Mouse (Mus musculus) hindbrain, embryonic 10.5 days (tissue): Measurements from ENCODE around the gene Olfr1220. TPM values are rescaled to one million over a fixed set of nuclear protein-coding genes. Genes with fewer than 3 reads are reported as not detected.

ENCODE experiments used
- DNase-seq: peaks from one replicate; pipeline ENCODE4 v3.0.0-alpha.2; 2017; ENCODE audit warnings: low spot score
- H3K27ac ChIP-seq: fragments of 300-500 bp; sonication (generic); 2 replicates; pipeline ENCODE4 v1.5.1; 2016; ENCODE audit warnings: mild to moderate bottlenecking, moderate library complexity
- H3K27me3 ChIP-seq: fragments of 300-500 bp; sonication (generic); 2 replicates; pipeline ENCODE4 v1.6.1; 2016; ENCODE audit warnings: mild to moderate bottlenecking; ENCODE audit not compliant: poor library complexity, insufficient read depth, severe bottlenecking
- H3K36me3 ChIP-seq: fragments of 300-500 bp; sonication (generic); 2 replicates; pipeline ENCODE4 v1.6.1; 2016; ENCODE audit warnings: mild to moderate bottlenecking, moderate library complexity
- H3K4me1 ChIP-seq: fragments of 300-500 bp; sonication (generic); replicated peaks from 2 replicates; pipeline ENCODE4 v1.6.1; 2016; ENCODE audit warnings: mild to moderate bottlenecking
- H3K4me3 ChIP-seq: fragments of 300-500 bp; sonication (generic); 2 replicates; pipeline ENCODE4 v1.5.1; 2016; ENCODE audit warnings: mild to moderate bottlenecking, moderate library complexity
- H3K9me3 ChIP-seq: fragments of 300-500 bp; sonication (generic); 2 replicates; pipeline ENCODE4 v1.6.1; 2016; ENCODE audit warnings: mild to moderate bottlenecking, moderate library complexity
- WGBS: fragments of 180-500 bp; shearing (Covaris S2); methylation state at CpG from one replicate; pipeline ENCODE4 v1.1.7; 2016; 5-methylcytosine and 5-hydroxymethylcytosine counted together
- polyA plus RNA-seq: library from polyadenylated mRNA; unstranded; fragments of >200 nt; fragmentation: Nextera tagmentation; extraction: Ambion mirVana; gene quantifications from 2 replicates; pipeline ENCODE4 v1.2.1, GENCODE M21; 2016

The Olfr1220 gene
- not detected in 2 replicates for polyA plus RNA-seq

- Histone ChIP-seq H3K36me3 (no peaks in the 10 kb centered on the region), H3K27me3 (no peaks in the 10 kb centered on the region), H3K27ac (no peak within 1 kb of the TSS), H3K4me3 (no peak within 1 kb of the TSS), H3K9me3 (no peaks in the 10 kb centered on the region), H3K4me1 (no peaks in the 10 kb centered on the region)
- 86% methylated on average over 3 of the region's 3 CpGs for WGBS
- DNase-seq = no peak
Measured at GRCm38 (mm10) chr2:89106735-89107134, at the start of gene Olfr1220. Gene Olfr1220, minus strand, starts transcription at chr2:89106835.

- Histone ChIP-seq H3K4me1 (no peaks in the 10 kb centered on the region), H3K27me3 (no peaks in the 10 kb centered on the region), H3K4me3 (no peak within 1 kb of the TSS), H3K36me3 (no peaks in the 10 kb centered on the region), H3K27ac (no peak within 1 kb of the TSS), H3K9me3 (no peaks in the 10 kb centered on the region)
- 73% methylated on average over 1 of the region's 1 CpGs for WGBS
- no peak for DNase-seq
Measured at GRCm38 (mm10) chr2:89151460-89151859, 44.8 kb upstream of the Olfr1220 start, which contains the start of gene Olfr1223. Gene Olfr1223, minus strand, starts transcription at chr2:89151560.

- no peak for DNase-seq
- H3K27ac ChIP-seq = no peak within 1 kb of the TSS
- no peaks in the 10 kb centered on the region for H3K4me1 ChIP-seq
- H3K36me3 ChIP-seq = no peaks in the 10 kb centered on the region
- no peaks in the 10 kb centered on the region for H3K9me3 ChIP-seq
- WGBS = 81% methylated on average over 3 of the region's 3 CpGs
- no peak within 1 kb of the TSS for H3K4me3 ChIP-seq
- H3K27me3 ChIP-seq = no peaks in the 10 kb centered on the region
Measured at GRCm38 (mm10) chr2:89132954-89133353, 26.3 kb upstream of the Olfr1220 start, which contains the start of gene Olfr1222. Gene Olfr1222, minus strand, starts transcription at chr2:89133054.

- 90% methylated on average over 2 of the region's 2 CpGs for WGBS
Measured at GRCm38 (mm10) chr2:89117183-89117582, 10.5 kb upstream of the Olfr1220 start, which contains the start of gene Olfr1221. Gene Olfr1221, minus strand, starts transcription at chr2:89117283.

GRCm38 (mm10) chr2:89105651-89106050, 984 bp downstream of the Olfr1220 start:
- Histone ChIP-seq H3K27me3 (no peaks in the 10 kb centered on the region), H3K4me1 (no peaks in the 10 kb centered on the region)
- no peak for DNase-seq

More at GRCm38 (mm10) chr2:89117183-89117582, 10.5 kb upstream of the Olfr1220 start, which contains the start of gene Olfr1221:
- Histone ChIP-seq H3K27me3 (no peaks in the 10 kb centered on the region), H3K27ac (no peak within 1 kb of the TSS), H3K36me3 (no peaks in the 10 kb centered on the region), H3K4me1 (no peaks in the 10 kb centered on the region), H3K9me3 (no peaks in the 10 kb centered on the region), H3K4me3 (no peak within 1 kb of the TSS)
- DNase-seq = no peak

GRCm38 (mm10) chr2:89093848-89094247, 12.8 kb downstream of the Olfr1220 start:
- H3K4me3 ChIP-seq = no peak overlapping the region
- no peak for DNase-seq
- 100% methylated on average over 1 of the region's 1 CpGs for WGBS
- no peaks in the 10 kb centered on the region for H3K9me3 ChIP-seq
- no peaks in the 10 kb centered on the region for H3K4me1 ChIP-seq
- no peaks in the 10 kb centered on the region for H3K27me3 ChIP-seq
- no peak overlapping the region for H3K27ac ChIP-seq
- no peaks in the 10 kb centered on the region for H3K36me3 ChIP-seq

More at GRCm38 (mm10) chr2:89105651-89106050, 984 bp downstream of the Olfr1220 start:
- no peaks in the 10 kb centered on the region for H3K36me3 ChIP-seq
- H3K4me3 ChIP-seq = no peak overlapping the region
- H3K9me3 ChIP-seq = no peaks in the 10 kb centered on the region
- no peak overlapping the region for H3K27ac ChIP-seq

- no peak for DNase-seq
- Histone ChIP-seq H3K4me1 (no peaks in the 10 kb centered on the region), H3K4me3 (no peak within 1 kb of the TSS), H3K27me3 (no peaks in the 10 kb centered on the region), H3K27ac (no peak within 1 kb of the TSS), H3K36me3 (no peaks in the 10 kb centered on the region), H3K9me3 (no peaks in the 10 kb centered on the region)
- WGBS = 72% methylated on average over 1 of the region's 1 CpGs
Measured at GRCm38 (mm10) chr2:89083413-89083812, 23.2 kb downstream of the Olfr1220 start, which contains the start of gene Olfr1219. Gene Olfr1219, minus strand, starts transcription at chr2:89083513.

GRCm38 (mm10) chr2:89081487-89081886, 25.1 kb downstream of the Olfr1220 start:
- no peaks in the 10 kb centered on the region for H3K27me3 ChIP-seq
- no peaks in the 10 kb centered on the region for H3K9me3 ChIP-seq
- H3K4me1 ChIP-seq = no peaks in the 10 kb centered on the region
- H3K27ac ChIP-seq = no peak overlapping the region
- H3K36me3 ChIP-seq = no peaks in the 10 kb centered on the region
- H3K4me3 ChIP-seq = no peak overlapping the region
- DNase-seq = no peak

GRCm38 (mm10) chr2:89061087-89061486, 45.5 kb downstream of the Olfr1220 start, which contains the start of gene Olfr1218:
Gene Olfr1218, minus strand, starts transcription at chr2:89061187.
- no peak for DNase-seq
- no peak within 1 kb of the TSS for H3K27ac ChIP-seq
- no peak within 1 kb of the TSS for H3K4me3 ChIP-seq
- no peaks in the 10 kb centered on the region for H3K9me3 ChIP-seq
- no peaks in the 10 kb centered on the region for H3K36me3 ChIP-seq
- no peaks in the 10 kb centered on the region for H3K4me1 ChIP-seq
- H3K27me3 ChIP-seq = no peaks in the 10 kb centered on the region

Other genes starting within 250 kb of the Olfr1220 start
- gene Olfr1206, start 243.6 kb downstream of the Olfr1220 start, polyA plus RNA-seq = not detected in 2 replicates
- not detected in 2 replicates for gene Olfr1208, start 204.5 kb downstream of the Olfr1220 start, polyA plus RNA-seq
- not detected in 2 replicates for gene Olfr1209, start 191.7 kb downstream of the Olfr1220 start, polyA plus RNA-seq
- gene Olfr1211, start 168.7 kb downstream of the Olfr1220 start, polyA plus RNA-seq = not detected in 2 replicates
- not detected in 2 replicates for gene Olfr1212, start 152.9 kb downstream of the Olfr1220 start, polyA plus RNA-seq
- gene Gm13762, start 126.6 kb downstream of the Olfr1220 start, polyA plus RNA-seq = not detected in 2 replicates
- not detected in 2 replicates for gene Olfr1214, start 114.2 kb downstream of the Olfr1220 start, polyA plus RNA-seq
- gene Olfr1215, start 99.9 kb downstream of the Olfr1220 start, polyA plus RNA-seq = not detected in 2 replicates
- gene Olfr1216, start 88.5 kb downstream of the Olfr1220 start, polyA plus RNA-seq = not detected in 2 replicates
- gene Olfr1217, start 74.8 kb downstream of the Olfr1220 start, polyA plus RNA-seq = not detected in 2 replicates
- gene Olfr1218, start 45.6 kb downstream of the Olfr1220 start, polyA plus RNA-seq = not detected in 2 replicates
- gene Olfr1219, start 23.3 kb downstream of the Olfr1220 start, polyA plus RNA-seq = not detected in 2 replicates
- gene Olfr1221, start 10.4 kb upstream of the Olfr1220 start, polyA plus RNA-seq = not detected in 2 replicates
- gene Olfr1222, start 26.2 kb upstream of the Olfr1220 start, polyA plus RNA-seq = not detected in 2 replicates
- gene Olfr1223, start 44.7 kb upstream of the Olfr1220 start, polyA plus RNA-seq = not detected in 2 replicates
- not detected in 2 replicates for gene Olfr1224-ps1, start 57.3 kb upstream of the Olfr1220 start, polyA plus RNA-seq
- gene Olfr1225, start 67.8 kb upstream of the Olfr1220 start, polyA plus RNA-seq = not detected in 2 replicates
- not detected in 2 replicates for gene Olfr1226, start 93.2 kb upstream of the Olfr1220 start, polyA plus RNA-seq
- gene Olfr1228, start 147.2 kb upstream of the Olfr1220 start, polyA plus RNA-seq = not detected in 2 replicates
- gene Olfr1229, start 181.2 kb upstream of the Olfr1220 start, polyA plus RNA-seq = not detected in 2 replicates
- not detected in 2 replicates for gene Olfr1230, start 190.4 kb upstream of the Olfr1220 start, polyA plus RNA-seq
- gene Olfr1231, start 200.2 kb upstream of the Olfr1220 start, polyA plus RNA-seq = not detected in 2 replicates
- not detected in 2 replicates for gene Olfr1232, start 222.8 kb upstream of the Olfr1220 start, polyA plus RNA-seq
- gene Olfr1233, start 235.6 kb upstream of the Olfr1220 start, polyA plus RNA-seq = not detected in 2 replicates